Mouse (Mus musculus) spleen, postnatal 14 days (tissue): Measurements from ENCODE around the gene Tmem35b.
"Not testable (repeated sequence)": the region's sequence is repeated elsewhere in the genome, so short reads cannot be mapped to it uniquely, and the experiment has no call there.

Experiments
- DNase-seq, 2 experiments: peaks; one replicate each; pipeline ENCODE4 v3.0.0; 2021 to 2022; ENCODE audit warnings: low spot score in 2 of 2

Tmem35b gene

DNA sequence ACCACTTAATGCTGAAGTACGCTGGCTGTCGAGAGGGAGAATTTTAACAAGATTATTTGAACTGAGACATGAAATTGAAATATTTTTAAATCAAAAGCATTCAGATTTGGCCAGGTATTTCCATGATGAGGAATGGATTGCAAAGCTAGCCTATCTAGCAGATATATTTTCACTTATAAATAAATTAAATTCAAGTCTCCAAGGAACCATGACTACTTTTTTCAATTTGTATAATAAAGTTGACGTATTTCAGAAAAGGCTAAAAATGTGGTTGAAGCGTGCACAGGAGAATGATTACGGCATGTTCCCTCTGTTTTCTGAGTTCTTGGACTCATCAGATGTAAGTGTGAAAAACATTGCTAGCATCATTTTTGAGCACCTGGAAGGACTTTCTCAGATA lies at the start of gene Tmem35b:
TSS of gene Tmem35b (plus strand) at position 301 of the 400 bp plus-strand sequence.
- no peak for DNase-seq

DNA sequence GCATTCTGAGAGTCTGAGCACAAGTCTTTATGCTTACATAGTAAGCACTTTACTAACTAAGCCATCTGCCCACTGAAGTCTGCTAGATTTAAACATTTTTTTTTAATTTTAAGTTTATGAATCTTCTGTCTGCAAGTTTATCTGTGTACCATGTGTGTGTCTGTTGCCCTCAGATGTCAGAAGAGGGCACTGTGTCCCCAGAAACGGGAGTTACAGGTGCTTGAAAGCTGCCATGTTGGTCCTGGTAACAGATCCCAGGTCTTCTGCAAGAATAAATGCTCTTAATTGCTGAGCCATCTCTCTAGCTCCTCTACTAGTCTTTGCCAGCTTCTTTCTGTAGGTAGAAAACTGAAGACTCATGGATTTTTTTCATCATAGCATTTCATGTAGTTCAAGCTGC lies 48.6 kb upstream of the Tmem35b start:
- DNase-seq, result no peak

DNA sequence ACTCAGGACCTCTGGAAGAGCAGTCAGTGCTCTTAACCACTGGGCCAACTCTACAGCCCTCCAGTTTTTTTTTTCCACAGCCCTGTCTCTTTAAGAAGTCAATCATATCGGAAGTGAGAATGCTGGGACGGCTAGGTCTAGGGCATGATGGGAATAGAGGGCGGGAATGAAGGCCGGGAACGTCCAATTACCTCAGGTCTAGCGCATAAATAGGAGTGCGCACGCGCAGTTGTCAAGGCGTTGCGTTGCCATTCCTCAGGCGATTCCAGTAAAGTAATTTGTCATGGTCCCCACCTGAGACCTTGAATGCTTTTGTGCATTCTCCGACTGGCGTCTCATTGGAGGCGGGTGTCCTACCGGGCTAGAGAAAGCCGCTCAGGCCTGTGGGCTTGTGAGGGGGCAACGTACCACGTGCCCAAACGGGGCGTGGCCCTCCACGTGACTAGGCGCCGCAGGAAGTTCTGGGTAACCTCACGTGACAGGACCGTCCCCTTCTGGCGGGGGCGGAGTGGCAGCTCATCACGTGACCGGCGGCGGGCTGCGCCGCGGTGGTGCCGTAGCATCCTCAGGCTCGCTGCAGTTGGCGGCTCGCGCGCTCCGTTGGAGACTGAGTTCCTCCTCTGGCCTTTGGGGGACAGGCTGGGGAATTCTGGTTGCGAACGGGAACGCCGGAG lies 46.5 kb upstream of the Tmem35b start, which contains the start of gene Zmym6:
TSS of gene Zmym6 (plus strand) at position 509 of the 674 bp plus-strand sequence.
- DNase-seq, result peak; percentile 79 to 85

DNA sequence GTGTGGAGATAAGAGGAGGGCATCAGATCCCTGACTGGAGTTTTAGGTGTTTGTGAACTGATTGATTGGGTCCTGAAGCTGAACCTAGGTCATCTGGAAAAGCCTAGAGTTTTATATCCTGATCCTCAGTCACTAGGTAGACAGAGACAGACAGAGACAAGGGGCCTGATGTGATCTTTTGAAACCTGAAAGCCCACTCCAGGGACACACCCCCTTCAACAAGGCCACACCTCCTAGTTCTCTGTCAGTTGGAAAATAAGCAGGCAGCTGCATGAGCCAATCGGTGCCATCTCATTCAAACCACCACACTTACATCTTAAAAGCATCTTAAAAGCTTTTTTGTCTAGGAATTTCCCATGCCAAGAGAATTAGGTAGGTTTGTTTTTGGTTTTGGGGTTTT lies 42.7 kb upstream of the Tmem35b start:
- no peak for DNase-seq

DNA sequence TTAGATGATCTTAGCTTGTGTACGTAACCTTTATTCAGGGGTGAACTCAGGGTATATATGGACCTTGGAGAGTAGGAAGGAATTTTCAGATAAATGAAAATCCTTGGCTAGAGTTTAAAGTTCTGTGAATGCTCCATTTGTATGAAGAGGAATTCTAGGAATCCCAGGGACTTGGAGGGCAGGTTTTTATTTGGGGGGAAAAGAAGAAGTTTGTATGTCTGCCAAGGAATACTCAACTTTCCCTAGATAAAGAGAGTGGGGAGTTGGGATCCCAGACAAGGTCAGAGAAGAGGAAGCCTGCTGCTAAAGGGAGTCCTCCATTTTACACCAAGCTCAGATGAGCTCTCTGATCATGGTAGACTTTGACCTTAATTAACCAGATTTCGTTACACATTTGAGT lies 40.4 kb upstream of the Tmem35b start:
- DNase-seq, result no peak

DNA sequence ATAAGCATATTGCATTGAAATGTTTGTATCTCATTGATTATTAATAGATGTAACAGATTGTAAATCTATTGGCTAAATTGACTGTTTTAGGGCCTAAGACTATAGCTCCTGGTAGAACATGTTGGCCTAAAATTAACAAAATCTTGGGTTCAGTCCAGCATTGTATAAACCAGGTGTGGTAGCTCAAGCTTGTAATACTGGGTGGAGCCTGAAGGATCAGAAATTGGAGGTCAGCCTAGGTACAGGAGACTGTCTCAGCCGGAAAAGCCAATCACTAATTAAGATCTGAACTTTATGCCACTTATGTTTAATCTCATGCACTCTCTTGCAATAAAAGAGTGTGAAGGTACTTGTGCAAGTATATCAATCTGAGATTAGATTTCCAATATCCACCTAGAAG lies 37.7 kb upstream of the Tmem35b start:
- DNase-seq, result no peak

DNA sequence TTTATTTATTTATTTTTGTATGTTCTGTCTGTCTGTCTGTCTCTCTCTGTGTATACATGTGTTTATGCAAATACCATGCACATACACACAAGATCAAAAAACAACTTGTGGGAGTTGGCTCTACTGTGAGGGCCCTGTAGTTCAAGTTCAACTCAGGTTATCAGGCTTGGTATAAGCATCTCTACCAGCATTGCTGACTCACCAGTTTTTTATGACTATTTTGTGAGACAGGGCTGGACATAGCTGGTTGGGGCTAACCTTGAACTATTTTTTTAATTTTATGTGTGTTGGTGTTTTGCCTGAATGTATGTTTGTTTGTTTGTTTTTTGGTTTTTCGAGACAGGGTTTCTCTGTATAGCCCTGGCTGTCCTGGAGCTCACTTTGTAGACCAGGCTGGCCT lies 32.3 kb upstream of the Tmem35b start:
- DNase-seq, result no peak

DNA sequence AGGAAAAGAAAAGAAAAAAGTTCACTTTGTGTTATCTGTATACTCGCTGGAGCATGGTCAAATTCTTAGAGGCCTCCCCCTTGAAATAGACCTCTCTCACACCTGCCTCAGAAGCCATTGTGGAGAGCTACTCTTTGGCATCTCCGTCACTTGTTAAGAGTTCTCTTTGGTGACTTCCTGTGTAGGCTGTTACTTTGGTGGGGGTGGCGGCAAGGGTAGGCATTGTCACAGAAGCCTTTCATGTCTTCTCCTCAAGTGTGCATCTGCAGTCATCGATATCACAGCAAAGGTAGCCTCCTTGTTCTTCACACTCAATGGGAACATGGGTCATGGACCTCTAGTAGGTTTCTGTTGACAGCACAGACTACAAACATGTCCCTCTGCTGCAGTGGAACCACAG lies 28.4 kb upstream of the Tmem35b start:
- no peak for DNase-seq

DNA sequence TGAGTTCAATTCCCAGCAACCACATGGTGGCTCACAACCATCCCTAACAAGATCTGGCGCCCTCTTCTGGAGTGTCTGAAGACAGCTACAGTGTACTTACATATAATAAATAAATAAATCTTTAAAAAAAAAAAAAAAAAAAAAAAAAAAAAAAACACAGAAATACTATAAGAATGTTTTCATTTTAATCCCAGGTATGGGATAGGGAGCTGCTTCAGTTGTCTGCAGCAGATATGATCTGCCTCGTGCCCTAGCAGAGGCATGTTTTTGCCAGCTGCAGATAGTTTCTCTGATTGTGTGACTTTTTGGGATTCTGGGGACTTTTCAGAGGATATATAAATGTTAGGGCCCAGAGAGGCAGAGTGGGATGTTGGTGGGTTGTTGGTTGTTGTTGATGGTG lies 23.9 kb upstream of the Tmem35b start:
- DNase-seq, result not testable (repeated sequence)

DNA sequence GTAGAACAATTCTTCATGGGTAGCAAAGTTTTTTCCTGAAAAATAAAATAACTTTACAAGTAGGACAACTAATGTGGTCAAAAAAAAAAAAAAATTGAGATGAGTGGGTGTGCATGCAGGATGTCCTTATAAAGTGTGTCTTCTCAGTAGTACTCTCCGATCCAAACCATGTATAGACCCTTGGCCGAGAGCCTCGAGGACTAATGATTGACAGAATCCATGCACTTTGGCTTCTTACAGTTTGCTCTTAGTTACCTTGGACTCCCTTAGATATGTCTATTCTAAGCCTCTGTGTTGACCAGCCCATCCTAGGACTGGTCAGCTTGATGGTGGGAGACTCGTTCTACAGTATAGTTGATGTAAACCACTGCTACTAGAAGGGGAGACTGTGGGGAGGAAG lies 15.9 kb upstream of the Tmem35b start:
- no peak for DNase-seq

DNA sequence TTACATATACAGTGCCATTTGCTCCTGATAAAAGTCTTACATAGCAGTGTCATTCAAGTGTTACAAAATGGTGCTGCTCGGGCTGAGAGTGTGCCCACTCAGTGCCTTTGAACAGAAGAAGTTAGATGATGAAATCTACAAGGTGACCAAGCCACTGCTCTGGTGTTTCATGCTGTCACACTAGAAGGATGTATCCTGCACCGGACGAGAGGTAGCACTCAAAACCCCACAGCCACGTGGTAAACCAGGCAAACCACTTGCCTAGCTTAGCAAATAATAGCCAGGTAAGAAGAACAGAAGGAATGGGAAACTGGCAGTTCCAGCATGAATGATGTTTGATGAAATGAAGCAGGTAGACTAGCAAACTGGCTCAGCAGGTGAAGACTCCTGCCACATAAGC lies 12.9 kb upstream of the Tmem35b start:
- no peak for DNase-seq

DNA sequence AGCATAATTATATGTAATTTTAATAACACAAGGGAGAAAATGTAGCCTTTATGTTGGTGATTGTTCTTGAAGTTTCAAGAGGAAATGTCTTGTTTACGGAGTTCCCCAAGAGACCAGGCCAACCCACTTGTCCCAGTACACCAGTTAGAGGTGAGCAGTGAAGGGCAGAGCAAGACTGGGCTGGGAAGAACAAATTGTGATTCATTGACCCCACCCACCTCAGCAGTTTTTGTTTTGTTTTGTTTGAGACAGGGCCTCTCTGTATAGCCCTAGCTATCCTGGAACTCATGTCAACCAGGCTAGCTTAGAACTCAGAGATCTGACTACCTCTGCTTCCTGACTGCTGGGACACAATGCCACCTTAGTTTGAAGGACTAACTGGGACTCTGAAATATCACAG lies 840 bp downstream of the Tmem35b start:
- DNase-seq, result no peak

DNA sequence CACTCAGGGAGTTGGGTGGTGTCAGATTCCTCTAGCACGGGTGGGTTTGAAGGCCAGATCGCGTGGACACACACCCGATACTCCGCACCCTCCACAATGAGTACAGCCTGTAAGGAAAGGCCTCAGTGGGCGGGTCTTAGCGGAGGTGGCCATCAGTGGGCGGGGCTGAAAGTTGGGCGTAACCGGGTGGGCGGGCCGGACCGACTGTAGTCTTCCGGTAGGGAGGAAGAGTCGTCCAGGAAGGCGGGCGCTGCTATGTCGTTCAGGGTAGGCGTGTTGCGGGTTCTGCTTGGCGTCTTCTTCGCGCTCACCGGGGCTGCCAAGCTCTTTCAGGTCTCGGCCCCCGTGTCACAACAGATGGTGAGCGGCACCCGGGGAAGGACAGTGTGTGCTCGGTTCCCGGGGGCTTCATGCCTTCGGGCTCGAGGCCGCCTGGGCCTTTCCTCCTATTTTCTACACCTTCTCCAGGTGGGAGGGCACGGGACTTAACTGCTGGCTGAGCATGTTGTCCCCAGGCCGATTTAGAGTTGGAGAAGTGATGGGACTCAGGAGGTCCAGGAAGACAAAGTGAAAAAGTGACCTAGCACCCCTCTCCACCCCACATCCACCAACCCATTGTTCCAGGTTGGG lies 2.5 kb downstream of the Tmem35b start:
- peak; percentile 80 to 83 for DNase-seq

DNA sequence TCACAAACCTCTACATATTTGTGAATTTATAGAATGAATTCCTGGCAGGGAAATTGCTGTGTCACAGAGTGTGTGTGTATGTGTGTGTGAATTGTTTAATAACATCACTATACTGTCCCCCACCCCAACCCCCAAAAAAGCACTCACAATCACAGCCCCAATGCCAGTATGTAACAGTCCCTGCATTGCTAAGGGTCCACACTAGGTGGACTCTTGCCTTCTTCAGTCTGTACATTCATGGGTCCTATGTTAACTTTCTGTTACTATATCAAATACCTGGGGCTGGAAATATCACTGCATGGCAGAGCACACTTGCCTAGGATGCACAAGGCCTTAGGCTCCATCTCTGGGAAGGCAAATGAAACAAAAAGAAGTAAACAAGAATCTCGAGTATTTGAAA lies 11.2 kb downstream of the Tmem35b start:
- DNase-seq, result no peak

DNA sequence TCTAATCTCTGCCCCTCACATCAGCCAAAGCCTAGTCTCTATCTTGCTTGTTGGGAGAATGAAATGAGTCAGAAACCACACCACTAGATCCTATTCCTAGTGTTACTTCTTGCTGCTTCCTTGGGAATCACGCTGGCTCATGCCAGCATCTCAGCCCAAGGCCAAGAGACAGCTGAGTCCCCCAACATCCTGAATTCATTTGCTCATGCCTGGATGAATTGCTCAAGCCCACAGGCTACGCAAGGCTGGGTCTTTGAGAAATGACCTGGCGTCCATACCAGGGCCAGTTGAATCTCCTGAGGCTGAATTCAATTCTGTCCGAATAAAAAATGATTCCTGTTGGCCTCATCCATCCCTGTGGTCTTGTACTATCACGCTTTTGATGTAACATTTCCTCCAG lies 14.1 kb downstream of the Tmem35b start:
- DNase-seq, result no peak

DNA sequence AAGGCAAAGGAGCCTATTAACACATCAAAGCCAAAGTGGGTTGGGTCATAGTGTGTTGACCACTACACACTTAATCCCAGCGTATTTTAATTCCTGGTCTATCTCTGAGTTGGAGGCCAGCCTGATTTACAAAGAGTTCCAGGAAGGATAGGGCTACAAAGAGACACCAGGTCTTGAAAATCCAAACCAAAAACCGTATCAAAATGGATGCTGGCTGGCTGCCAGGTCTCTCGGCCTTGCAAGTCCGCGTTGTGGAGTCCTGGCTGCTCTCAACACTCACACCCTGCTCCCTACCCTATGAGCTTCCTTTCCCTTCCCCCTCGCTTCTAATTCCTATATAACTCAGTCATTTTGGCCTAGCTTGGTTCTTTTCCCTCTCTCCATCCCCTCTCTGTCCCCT lies 15.0 kb downstream of the Tmem35b start:
- no peak for DNase-seq

DNA sequence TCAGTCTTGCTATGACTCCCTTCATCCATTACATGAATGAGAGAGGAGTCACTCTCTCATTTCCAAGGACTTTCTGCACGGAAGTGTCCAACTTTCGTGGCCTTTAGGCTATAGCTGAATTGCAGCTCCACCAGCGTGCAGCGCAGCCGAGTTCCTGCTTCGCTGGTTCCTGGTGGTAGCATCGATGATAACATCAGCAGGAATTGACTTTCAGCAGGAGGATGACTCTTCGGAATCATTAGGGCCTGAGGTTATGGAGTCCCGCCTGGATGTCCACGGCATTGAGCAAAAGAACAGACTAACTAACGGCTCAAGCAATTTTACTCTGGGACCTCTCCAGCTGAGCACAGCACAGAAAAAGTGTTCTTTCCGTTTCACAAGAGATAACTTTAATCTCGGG lies 26.5 kb downstream of the Tmem35b start:
- no peak for DNase-seq

DNA sequence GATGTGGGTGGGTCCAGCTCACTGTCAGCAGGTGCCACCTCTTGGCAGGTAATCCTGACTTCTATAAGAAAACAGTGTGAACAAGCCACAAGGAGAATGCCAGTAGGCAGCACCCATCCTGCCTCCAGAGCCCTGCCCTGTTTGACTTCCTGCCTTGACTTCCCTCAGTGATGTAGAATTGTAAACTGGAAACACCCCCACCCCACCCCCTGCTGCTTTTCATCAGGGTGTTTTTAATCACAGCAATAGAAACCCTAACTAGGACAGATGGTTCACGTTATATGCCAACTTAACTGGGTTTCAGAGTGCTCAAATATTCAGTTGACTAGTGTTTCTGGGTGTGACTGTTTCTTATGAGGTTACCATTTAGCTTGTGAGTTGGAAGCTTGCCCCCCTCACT lies 29.9 kb downstream of the Tmem35b start:
- no peak for DNase-seq

DNA sequence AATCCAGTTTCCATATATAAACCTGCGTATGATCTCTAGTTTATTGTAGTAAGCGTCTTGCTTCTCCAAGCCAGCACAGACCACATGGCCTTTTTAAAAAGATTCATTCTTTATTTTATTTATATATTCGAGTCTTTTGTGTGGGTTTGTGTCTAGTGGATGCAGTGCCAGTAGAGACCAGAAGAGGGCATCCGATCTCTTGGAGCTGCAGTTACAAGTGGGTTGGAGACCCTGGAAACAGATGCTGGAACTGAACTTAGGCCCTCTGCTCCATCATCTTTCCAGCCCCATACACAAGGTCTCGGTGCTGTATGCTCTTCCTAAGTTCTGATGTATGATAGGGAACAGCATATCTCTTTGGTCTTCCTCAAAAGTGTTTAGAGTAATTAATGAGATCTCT lies 32.3 kb downstream of the Tmem35b start:
- DNase-seq, result no peak

DNA sequence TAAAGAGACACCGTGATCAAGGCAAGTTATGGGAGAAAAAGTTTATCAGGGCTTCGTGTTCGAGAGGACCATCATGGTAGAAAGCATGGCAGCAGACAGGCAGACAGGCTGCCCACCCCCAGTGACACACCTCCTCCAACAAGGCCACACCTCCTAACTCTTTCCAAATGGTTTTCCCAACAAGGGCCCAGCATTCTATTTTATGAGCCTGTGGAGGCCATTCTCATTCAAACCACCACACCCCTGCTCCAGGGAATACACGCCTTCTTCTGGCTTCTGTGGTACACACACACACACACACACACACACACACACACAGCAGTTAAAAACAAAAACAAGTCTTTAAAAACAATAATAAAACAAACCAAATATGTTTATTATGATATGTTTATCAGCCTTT lies 34.3 kb downstream of the Tmem35b start:
- no peak for DNase-seq

DNA sequence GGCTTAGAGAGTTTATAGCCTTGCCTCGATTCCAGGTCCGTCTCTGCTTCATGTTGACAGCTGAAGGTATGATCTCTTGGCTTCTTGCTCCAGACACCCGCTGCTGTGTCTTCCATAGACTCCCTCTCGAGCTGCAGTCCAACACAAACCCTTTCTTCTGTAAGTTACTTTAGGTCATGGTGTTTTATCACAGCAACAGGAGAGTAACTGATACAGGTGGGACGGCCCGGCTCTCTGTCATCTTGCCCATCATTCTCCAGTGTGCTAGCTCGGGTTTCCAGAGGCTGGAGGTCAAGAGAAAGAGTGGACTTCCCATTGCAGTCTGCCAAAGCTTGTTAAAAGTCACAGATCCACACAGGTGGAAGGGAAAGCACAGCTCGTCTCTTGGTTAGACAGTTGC lies 40.4 kb downstream of the Tmem35b start:
- no peak for DNase-seq

DNA sequence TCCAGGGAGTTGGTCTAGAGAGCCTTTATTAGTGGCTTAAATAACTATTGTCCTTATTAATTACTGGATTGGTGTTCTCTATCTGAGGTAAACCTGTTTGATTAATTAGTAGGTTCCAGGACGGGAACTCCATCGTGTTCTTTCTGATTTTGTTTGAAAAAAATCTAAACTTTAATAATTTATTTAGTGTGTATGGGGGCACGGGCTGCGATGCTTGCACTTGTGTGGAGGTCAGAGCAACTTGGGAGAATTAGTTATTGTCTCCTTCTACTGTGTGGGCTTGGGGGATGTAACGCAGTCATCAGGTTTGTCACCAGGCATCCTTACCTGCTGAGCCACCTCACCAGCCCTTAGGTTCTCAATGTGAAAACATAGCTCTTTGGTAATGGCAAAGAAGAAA lies 43.6 kb downstream of the Tmem35b start:
- DNase-seq, result no peak

DNA sequence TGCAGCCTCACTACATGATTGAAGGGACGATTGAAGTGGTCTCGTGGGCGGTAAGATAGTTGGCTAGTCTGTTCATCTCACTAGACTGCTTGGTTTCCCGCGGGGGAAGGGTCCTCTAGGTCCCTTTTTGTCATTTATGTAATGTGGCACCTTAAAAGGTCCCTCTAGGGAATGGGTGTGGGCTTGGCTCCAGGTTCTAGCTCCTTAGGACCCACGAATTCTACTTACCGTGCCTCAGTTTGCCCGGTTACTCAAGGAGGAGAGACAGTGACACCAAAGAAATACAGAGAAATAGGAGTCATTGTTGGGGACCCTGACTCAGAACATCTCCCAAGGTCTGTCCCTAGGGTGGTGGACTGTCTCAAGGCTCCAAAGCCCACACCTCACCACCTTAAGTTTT lies 44.2 kb downstream of the Tmem35b start:
- DNase-seq, result no peak
